Mouse (Mus musculus) intestine, postnatal 0 days (tissue): ENCODE results near the gene Ak3. TPM values are rescaled to one million over a fixed set of nuclear protein-coding genes. Genes with fewer than 3 reads are reported as not detected.

Experiments
- ATAC-seq: fragments of 200-750 bp; cut with Nextera tagmentation; 2 replicates; pipeline ENCODE4 v1.8.0; 2017; ENCODE audit warnings: mild to moderate bottlenecking, moderate TSS enrichment, moderate library complexity
- H3K27ac ChIP-seq: fragments of 300-500 bp; sonication (generic); 2 replicates; pipeline ENCODE4 v1.5.1; 2014; ENCODE audit warnings: mild to moderate bottlenecking, low read depth, low read length, moderate library complexity
- H3K27me3 ChIP-seq: fragments of 300-500 bp; sonication (generic); replicated peaks from 2 replicates; pipeline ENCODE4 v1.6.1; 2014; ENCODE audit warnings: low read length, mixed read lengths; ENCODE audit not compliant: control insufficient read depth, insufficient read depth
- H3K36me3 ChIP-seq: fragments of 300-500 bp; sonication (generic); 2 replicates; pipeline ENCODE4 v1.6.1; 2014; ENCODE audit warnings: mild to moderate bottlenecking, moderate library complexity; ENCODE audit not compliant: control insufficient read depth, insufficient read depth
- H3K4me1 ChIP-seq: fragments of 300-500 bp; sonication (generic); replicated peaks from 2 replicates; pipeline ENCODE4 v1.6.1; 2014; ENCODE audit warnings: antibody characterized with exemption, low read length, mixed read lengths; ENCODE audit not compliant: control insufficient read depth, insufficient read depth
- H3K4me2 ChIP-seq: fragments of 300-500 bp; sonication (generic); replicated peaks from 2 replicates; pipeline ENCODE4 v1.6.1; 2014; ENCODE audit warnings: low read depth, mild to moderate bottlenecking, moderate library complexity
- H3K4me3 ChIP-seq: fragments of 300-500 bp; sonication (generic); 2 replicates; pipeline ENCODE4 v1.5.1; 2014; ENCODE audit warnings: low read depth, low read length
- H3K9ac ChIP-seq: fragments of 300-500 bp; sonication (generic); 2 replicates; pipeline ENCODE4 v1.6.1; 2014; ENCODE audit warnings: mild to moderate bottlenecking, low read depth, low read length
- H3K9me3 ChIP-seq: fragments of 300-500 bp; sonication (generic); 2 replicates; pipeline ENCODE4 v1.6.1; 2016; ENCODE audit warnings: mixed run types; ENCODE audit not compliant: control insufficient read depth
- CTCF ChIP-seq: sonication (generic); IDR thresholded peaks from 2 replicates; pipeline ENCODE4 v1.5.1; 2016; ENCODE audit warnings: low read depth, mild to moderate bottlenecking, control low read depth, antibody characterized with exemption, moderate library complexity
- WGBS: fragments of 180-500 bp; shearing (Covaris S2); extraction: QIAGEN DNeasy Blood & Tissue Kit; methylation state at CpG from one replicate; pipeline ENCODE4 v1.1.7; 2014; 5-methylcytosine and 5-hydroxymethylcytosine counted together
- polyA plus RNA-seq: library from polyadenylated mRNA; unstranded; fragments of >200 nt; fragmentation: Nextera tagmentation; extraction: Ambion mirVana; gene quantifications from 2 replicates; pipeline ENCODE4 v1.2.1, GENCODE M21; 2015

Ak3 gene
- polyA plus RNA-seq, 1 experiment from 2014 or later: 70.4 TPM

DNA sequence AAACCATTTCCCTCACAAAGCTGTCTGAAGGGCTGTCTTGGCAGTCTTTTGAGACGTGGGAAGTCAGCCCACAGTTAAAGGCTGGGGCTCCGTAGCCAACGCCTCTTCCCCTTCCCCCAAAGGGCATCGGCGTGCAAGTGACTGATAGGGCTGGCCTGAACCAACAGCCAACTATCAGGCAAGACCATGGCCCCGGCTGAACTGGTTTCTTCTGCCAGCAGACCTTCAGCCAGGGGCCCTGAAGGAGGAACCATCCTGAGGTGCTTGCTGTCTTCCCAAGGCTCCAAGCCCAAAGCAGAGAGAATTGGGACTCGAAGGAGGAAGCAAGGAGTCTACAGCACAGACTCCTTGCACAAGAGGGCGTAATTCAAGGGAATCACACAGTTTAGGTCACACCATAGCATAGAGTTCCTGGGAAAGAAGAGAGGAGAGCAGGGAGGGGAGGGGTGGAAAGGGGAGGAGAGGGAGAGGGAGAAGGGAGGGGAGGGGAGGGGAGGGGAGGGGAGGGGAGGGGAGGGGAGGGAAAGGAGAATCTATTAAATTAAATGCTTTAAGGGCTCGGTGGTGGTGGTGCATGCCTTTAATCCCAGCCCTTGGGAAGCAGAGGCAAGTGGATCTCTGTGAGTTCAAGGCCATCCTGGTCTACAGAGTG lies 16.8 kb upstream of the Ak3 start:
- no peaks in the 10 kb centered on the region for H3K9me3 ChIP-seq
- H3K4me3 ChIP-seq: no peak overlapping the region
- H3K27me3 ChIP-seq: no peaks in the 10 kb centered on the region
- 51% methylated on average over 9 of the region's 9 CpGs for WGBS
- H3K27ac ChIP-seq: peak overlapping the region; percentile 71
- H3K4me2 ChIP-seq: peak overlapping the region; percentile 57
- TF ChIP-seq CTCF: 0 out of 2 replicates have a peak, but pooled peaks have one; percentile 11
- 0 out of 2 replicates have a peak, but pooled peaks cover 2% of the 10 kb centered on the region for H3K4me1 ChIP-seq
- no peaks in the 10 kb centered on the region for H3K36me3 ChIP-seq
- no peak overlapping the region for H3K9ac ChIP-seq
- ATAC-seq: peak; percentile 40

DNA sequence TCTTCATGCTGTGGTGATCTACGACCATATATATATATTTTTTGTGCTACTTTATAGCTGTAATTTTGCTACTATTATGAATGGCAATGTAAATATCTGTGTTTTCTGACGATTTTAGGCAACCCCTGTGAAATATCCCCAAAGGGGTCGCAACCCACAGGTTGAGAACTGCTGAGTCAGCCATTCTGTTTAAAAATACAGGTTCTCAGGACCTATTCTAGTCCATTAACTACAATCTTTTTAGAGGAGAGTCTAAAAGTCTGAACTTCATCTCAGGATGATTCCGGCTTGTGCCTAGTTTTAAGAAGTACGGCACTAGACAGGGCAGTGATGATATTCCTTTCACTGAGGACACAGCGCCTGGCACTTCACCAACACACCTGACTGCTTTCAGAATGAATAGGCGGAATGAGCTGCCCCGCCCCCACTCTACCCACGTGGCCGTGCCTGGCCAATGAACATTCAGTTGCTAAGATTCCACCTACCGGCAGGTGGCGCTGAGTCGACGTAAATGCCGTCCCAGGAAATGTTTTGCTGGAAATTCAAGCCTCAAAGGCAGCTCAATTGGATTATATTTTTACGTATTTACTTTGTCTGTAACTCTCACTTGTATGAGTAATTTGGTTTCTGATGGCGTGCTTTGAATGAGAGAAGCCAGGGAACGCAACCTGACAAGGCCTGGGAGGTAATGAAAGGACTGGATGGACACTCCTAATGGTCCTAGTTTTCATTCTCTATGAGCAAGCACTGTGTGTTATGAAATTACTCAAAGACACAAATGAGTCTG lies 16.0 kb upstream of the Ak3 start:
- H3K4me3 ChIP-seq: no peak overlapping the region
- H3K9ac ChIP-seq: no peak overlapping the region
- H3K4me2 ChIP-seq: peak overlapping the region; percentile 57
- peak; percentile 59 for ATAC-seq
- H3K27me3 ChIP-seq: no peaks in the 10 kb centered on the region
- H3K27ac ChIP-seq: peak overlapping the region; percentile 71
- peak; percentile 98 for TF ChIP-seq CTCF
- 15% methylated on average over 18 of the region's 18 CpGs for WGBS
- H3K36me3 ChIP-seq: no peaks in the 10 kb centered on the region
- no peaks in the 10 kb centered on the region for H3K9me3 ChIP-seq
- H3K4me1 ChIP-seq: 0 out of 2 replicates have a peak, but pooled peaks cover 2% of the 10 kb centered on the region

DNA sequence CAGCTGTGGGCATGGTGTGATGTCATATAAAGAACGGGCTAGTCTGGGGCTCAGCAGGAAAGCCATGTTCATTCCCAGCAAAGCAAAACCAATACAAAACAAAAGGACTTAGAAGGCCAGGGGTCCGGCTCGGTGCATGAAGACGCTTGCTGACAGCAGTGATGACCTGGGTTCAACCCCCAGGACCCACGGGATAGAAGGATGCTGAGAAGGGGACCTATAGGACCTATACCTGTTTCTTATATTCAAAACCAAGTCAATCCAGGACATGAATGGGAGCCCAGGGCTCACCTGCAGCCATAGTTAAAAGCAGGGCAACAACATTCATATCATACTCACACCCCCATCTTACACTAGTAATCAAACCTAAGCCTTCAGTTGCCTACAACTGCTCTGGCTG lies 15.2 kb upstream of the Ak3 start:
- Histone ChIP-seq H3K36me3 (no peaks in the 10 kb centered on the region), H3K9me3 (no peaks in the 10 kb centered on the region), H3K4me1 (0 out of 2 replicates have a peak, but pooled peaks cover 2% of the 10 kb centered on the region), H3K9ac (no peak overlapping the region), H3K4me3 (no peak overlapping the region), H3K27me3 (no peaks in the 10 kb centered on the region), H3K27ac (no peak overlapping the region), H3K4me2 (no peak overlapping the region)
- WGBS: 94% methylated on average over 5 of the region's 5 CpGs
- no peak for ATAC-seq
- no peak for TF ChIP-seq CTCF

DNA sequence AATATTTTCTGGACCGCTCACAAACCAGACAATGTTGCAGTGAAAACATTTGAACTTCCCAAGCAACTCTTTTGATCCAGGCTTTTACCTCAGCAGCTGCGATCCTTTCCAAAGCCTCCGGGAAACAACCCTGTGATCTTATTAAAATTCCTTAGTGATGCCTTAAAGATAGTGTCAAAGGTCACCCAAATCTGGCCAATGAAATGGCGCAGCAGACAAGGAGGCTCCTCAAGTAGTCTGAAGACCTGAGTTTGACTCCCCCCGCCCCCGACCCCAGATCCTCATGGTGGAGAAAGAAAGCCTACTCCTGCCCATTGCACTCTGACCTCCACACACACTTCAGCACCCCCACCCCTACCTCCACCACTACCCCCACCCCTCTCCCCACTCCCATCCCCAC lies 12.5 kb upstream of the Ak3 start:
- Histone ChIP-seq H3K36me3 (no peaks in the 10 kb centered on the region), H3K4me3 (no peak overlapping the region), H3K4me2 (no peak overlapping the region), H3K27me3 (no peaks in the 10 kb centered on the region), H3K9me3 (no peaks in the 10 kb centered on the region), H3K4me1 (no peaks in the 10 kb centered on the region), H3K9ac (no peak overlapping the region), H3K27ac (no peak overlapping the region)
- WGBS: 39% methylated on average over 6 of the region's 6 CpGs
- no peak for ATAC-seq
- TF ChIP-seq CTCF: no peak

DNA sequence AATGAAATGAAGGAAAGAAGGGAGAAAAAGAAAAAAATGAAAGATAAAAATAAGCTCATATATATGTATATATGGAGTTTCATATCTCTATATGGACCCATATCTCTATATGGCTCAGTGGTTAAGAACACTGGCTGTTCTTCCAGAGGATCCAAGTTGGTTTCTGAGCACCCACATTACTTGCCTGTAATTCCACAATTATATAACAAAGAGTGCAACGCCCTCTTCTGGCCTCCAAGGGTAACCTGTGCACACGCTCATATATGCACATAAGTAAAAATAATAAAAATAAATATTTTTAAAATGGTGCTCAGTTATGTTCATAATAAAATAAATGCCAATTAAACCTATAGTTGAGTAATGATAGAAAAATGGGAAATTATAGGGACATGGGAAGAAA lies 11.9 kb upstream of the Ak3 start:
- TF ChIP-seq CTCF: peak; percentile 42
- Histone ChIP-seq H3K4me3 (no peak overlapping the region), H3K4me1 (no peaks in the 10 kb centered on the region), H3K36me3 (no peaks in the 10 kb centered on the region), H3K27ac (no peak overlapping the region), H3K4me2 (no peak overlapping the region), H3K9me3 (no peaks in the 10 kb centered on the region), H3K9ac (no peak overlapping the region), H3K27me3 (no peaks in the 10 kb centered on the region)
- no peak for ATAC-seq
- 79% methylated on average over 2 of the region's 2 CpGs for WGBS

DNA sequence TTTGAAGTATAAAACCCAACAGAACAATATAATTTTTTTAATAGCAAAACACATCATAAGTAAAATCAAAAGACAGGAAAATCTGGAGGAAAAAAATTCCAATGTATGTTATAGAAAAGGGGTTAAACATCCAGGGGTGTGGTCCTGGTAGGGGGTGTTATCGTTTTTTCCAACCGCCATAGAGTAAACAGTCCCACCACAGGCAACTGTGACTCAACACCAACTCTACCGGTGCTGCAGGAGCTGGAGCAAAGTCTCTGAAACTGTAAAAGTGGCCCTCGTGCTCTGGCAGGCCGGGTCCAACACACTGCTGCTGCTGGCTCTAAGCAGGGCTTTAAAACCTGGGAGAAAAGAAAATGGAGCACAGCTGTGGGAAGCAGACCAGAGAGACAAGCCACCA lies 11.0 kb upstream of the Ak3 start:
- WGBS: 46% methylated on average over 5 of the region's 5 CpGs
- H3K36me3 ChIP-seq: no peaks in the 10 kb centered on the region
- H3K4me2 ChIP-seq: no peak overlapping the region
- H3K9me3 ChIP-seq: no peaks in the 10 kb centered on the region
- no peaks in the 10 kb centered on the region for H3K4me1 ChIP-seq
- H3K4me3 ChIP-seq: no peak overlapping the region
- no peaks in the 10 kb centered on the region for H3K27me3 ChIP-seq
- H3K27ac ChIP-seq: no peak overlapping the region
- no peak for TF ChIP-seq CTCF
- ATAC-seq: no peak; the same call in 1 of the 2 replicates
- no peak overlapping the region for H3K9ac ChIP-seq
